17 mouse cellular contexts compared by ENCODE assay signal in genomic region chr1:191579524-191579923, GRCm38 (mm10).
"Had no signal": no experiment of that assay in that cellular context is flagged by ENCODE, and none has a peak within 500 bp of the region (broad histone marks: within the 10 kb centered on the region; RNA-seq: fewer than 3 reads in every experiment).

No protein-coding gene starts in this region.

- ATAC-seq: intestine, embryonic 16.5 days; midbrain, embryonic 13.5 days had no signal

- H3K4me3 ChIP-seq: layer of hippocampus, adult 2 months; liver, embryonic 13.5 days; midbrain, embryonic 13.5 days; neural tube, embryonic 13.5 days had no signal

- DNase-seq: kidney, adult 18-20 months; kidney, postnatal 25 days; layer of hippocampus, adult 9-11 months; liver, embryonic 13.5 days; lung, adult 2 months; lung, postnatal 14 days; lung, postnatal 4 days; retina, postnatal 1 day; right cerebral cortex, postnatal 25 days; spleen, adult 18-20 months; thymus, adult 2 months; thymus, postnatal 25 days had no signal

- H3K4me2 ChIP-seq: liver, embryonic 13.5 days; midbrain, embryonic 13.5 days; neural tube, embryonic 13.5 days had no signal

- H3K9me3 ChIP-seq: liver, embryonic 13.5 days; midbrain, embryonic 13.5 days; neural tube, embryonic 13.5 days had no signal

- H3K27me3 ChIP-seq: liver, embryonic 13.5 days; midbrain, embryonic 13.5 days; neural tube, embryonic 13.5 days had no signal

- H3K9ac ChIP-seq: liver, embryonic 13.5 days; midbrain, embryonic 13.5 days; neural tube, embryonic 13.5 days had no signal

- H3K27ac ChIP-seq: kidney, postnatal 0 days; layer of hippocampus, adult 2 months; liver, embryonic 13.5 days; midbrain, embryonic 13.5 days; neural tube, embryonic 13.5 days had no signal
